Mouse (Mus musculus): ENCODE measurements around the gene Flnb.

Flnb gene

DNA sequence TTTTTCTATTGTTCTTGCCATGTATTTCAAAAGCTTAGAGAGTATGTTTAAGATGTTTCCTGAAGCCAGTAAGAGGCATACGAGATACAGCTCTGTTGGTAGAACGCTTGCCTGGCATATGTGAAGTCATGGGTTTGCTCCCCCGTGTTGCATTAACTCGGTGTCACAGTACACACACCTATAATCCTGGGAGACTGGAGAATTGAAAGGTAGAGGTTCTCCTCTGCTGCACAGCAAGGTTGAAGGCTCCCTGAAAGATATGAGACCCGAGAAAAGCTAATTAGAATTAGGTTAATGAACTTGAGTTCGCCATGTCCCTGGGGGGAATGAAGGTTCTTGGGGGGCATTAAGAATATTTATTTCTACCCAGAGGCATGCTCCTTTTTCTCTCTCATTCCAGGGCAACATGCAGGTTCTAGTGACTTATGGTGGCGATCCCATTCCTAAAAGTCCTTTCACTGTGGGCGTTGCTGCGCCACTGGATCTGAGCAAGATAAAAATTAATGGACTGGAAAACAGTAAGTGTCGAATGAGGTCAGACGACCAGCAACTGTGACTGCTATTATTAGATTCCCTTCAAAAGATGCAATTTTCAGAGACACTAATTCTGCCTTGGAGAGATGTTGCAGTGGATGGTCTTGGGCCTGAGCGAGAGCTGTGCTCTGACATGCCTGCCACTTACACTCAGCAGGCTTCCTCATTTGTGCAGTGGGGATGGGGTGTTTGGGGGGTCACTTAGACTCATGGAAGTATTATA, 83.9 kb downstream of the Flnb start:
- no peak for DNase-seq

GRCm38 (mm10) chr14:7907058-7907457, 89.3 kb downstream of the Flnb start:
- no peak for DNase-seq

- no peak for DNase-seq
Measured at GRCm38 (mm10) chr14:7909472-7909871, 91.7 kb downstream of the Flnb start.

GRCm38 (mm10) chr14:7913842-7914241, 96.1 kb downstream of the Flnb start:
- DNase-seq = no peak

- DNase-seq = no peak
Measured at GRCm38 (mm10) chr14:7914461-7914860, 96.7 kb downstream of the Flnb start.

DNA sequence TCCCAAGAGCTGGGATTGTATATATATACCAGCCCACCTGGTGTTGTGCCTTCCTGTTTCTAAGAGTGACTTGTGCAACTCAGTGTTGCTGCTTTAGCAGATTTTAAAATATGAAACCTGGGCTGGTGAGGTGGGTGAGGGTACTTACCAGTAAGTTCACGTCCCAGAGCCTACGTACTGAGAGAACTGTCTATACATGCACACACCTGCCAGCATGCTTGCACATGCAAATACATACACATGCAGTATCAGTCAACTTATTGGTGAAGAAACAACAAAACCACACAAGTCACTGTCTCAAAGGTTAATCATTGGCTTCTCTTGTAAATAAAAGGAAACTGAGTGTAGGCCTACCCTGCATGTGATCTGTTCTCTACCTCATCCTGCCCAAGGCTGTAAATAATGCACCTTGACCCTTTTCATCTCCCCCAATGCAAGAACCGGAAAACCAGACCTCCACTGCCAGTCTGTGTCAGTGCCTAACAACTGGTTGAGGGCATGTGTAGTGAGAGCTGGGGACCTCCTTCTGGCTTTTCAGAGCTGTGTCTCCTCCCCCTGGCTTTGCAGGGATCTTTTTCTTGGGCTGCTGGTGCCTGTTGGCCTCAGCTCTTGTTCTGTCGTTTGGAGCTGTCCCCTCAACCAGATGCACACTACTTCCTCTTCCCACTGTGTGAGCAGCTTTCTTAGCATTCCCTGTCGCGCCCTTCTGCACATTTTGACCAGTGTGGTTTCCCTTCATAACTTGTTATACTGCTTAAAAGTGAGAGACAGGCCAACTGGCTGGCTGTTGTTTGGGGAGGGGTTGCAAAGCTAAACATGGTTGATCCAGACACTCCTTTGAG, 100.6 kb downstream of the Flnb start:
- DNase-seq = no peak

DNA sequence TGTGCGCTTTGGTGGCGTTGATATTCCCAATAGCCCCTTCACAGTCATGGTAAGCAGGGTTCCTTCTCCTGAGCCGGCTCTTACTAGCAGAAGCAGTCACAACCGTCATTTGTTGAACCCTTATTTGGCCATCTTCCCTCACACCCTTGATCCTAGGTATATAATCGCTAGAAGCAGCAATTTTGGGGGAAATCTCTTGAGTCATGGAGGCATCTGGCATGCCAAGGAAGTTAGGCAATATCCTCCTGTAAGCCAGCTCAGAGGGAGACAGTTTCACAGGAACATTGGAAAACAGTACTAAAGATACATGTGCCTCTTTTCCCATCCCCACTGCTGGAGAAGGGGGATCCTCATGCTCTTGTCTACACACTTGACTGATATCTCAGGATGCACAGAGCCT, 101.6 kb downstream of the Flnb start:
- DNase-seq = no peak

- no peak for DNase-seq
Measured at GRCm38 (mm10) chr14:7919921-7920320, 102.2 kb downstream of the Flnb start.

GRCm38 (mm10) chr14:7921459-7921858, 103.7 kb downstream of the Flnb start:
- no peak for DNase-seq

DNA sequence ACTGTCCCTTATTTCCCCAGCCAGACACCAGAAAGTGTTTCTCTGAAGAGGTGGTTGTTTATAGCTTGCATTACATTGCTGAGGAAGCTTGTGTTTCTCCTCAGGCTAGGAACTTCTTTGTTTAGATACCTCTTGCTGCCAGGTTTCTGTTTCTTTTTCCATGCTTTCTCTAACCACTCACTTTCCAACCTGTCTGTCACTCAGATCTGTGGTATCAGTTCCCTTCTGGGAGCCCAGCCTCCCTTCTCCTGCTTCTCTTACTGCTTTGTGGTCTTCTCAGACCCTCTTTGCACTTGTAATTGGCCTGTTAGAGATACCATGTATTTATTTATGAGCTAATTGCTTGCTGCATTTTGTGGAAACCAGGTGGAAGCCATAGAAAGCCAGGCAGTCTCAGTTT, 105.9 kb downstream of the Flnb start:
- no peak for DNase-seq

DNA sequence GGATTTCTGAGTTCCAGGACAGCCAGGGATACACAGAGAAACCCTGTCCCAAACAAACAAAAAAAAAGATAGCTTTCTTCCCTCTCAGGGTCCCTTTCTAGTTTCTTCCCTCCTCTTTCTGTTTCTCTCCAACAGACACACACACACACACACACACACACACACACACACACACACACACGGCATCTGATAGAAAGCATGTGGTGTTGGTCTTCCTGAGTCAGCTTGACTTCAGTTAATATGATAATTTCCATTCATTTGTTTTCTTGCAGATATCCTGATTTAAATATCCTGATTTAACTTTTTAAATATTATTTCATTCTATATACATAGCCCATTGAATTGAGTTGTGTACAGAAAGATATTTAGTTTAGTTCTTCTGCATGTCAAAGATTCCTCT, 110.6 kb downstream of the Flnb start:
- no peak for DNase-seq

GRCm38 (mm10) chr14:7929029-7929428, 111.3 kb downstream of the Flnb start:
- no peak for DNase-seq

DNA sequence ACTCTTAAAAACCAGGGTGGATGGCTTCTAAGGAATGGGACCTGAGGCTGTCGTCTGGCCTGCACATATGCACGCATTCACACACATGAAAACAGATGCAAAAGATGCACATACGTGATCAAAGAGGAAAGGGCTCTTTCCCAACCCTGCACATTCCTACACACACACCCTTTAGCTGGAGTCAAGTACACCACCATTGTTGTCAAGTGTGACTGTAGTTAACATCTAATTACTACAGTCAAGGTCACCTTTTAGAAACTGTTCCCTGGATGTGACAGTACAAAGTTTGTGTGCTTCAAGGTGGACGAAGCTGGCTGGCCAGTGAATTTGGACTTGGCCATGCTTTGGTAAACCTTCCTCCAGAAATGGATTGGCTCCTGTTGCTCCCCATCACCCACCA, 114.4 kb downstream of the Flnb start:
- no peak for DNase-seq

DNA sequence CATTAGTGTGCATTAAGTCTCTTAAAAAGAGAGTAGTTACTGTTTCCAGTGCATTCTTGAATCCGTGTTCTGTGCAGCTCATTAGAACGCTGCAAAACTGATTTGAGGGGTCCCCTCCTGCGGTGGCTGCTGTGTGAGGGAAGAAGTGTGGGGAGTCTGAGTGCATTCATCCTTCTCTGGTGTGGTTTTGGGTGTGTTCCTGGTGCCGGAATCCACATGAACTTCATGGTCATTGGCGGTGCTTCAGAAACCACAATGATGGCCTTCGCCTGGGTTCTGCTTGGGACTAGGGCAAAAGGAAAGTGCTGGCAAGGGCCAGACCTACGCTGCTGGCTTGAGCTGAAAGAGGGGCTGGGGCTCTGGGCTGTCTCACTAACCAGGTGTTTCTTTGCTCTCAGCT, 116.4 kb downstream of the Flnb start:
- DNase-seq = no peak

DNA sequence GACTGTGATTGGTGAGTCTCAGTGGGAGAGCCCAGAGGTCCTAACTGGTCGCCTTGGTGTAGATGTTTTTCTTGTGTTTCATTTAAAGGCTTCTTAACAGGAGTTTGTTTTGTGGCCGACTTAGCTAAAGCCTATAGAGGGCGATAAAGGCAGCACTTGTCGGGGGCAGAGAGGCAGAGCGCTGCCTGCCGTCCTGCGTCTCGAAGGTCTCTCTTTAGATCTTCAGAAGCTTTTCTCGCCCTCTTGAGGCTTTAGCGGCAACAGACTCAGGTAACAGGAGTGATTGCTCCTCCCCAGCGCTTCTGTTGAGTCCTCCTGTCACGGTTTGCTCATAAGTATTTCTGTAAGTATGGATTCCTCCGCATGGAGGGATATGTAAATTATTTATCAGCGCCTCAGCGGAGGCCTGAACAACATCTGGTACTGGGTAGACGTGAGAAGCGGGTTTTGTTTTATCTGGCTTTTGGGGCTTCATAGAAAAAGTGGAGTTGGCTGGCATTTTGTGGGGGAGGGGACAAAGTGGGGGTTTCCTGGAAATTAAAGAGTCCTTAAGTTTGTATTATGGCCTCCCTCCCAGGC, 119.4 kb downstream of the Flnb start:
- DNase-seq = no peak

DNA sequence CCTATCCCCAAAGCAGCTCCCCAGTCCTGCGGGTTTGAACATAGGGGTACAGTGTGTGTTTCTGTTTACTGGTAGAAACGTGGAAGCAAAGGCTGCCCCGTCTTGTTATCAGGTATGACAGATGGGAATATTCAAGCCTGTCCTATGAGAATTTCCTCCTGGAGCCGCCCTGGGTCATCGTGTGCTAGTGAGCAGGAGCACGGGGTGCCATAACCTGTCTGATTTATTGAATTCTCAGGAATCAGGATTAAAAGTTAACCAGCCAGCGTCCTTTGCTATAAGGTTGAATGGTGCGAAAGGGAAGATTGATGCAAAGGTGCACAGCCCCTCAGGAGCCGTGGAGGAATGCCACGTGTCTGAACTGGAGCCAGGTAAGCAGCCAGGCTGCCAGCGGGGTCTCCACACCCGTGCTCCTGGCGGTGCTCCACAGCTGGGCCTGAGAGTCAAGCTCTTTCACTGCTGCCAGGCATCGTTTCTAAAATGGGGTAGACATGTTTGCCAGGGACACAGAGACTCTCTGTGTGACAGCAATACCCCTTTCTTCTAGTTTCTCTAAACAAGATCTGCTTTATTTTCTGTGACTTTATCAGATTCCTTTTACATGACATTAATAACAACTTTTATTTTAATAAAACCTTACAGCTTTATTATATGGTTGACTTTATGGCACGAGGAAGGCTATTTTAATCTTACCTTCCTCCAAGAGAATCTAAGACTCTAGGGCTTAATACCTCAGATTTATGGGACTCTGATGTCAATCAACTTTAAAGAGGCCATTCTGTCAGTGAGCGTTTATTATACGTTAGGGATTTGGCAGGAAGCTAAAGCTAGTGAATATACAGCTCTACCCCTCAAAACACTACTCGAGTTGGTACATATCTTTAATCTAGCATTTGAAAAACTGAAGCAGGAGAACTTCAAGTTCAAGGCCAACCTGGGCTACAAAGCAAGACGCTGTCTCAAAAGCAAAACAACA, 121.3 kb downstream of the Flnb start:
- no peak for DNase-seq

GRCm38 (mm10) chr14:7941413-7941812, 123.7 kb downstream of the Flnb start:
- no peak for DNase-seq

- no peak for DNase-seq
Measured at GRCm38 (mm10) chr14:7943101-7943800, 125.5 kb downstream of the Flnb start.

DNA sequence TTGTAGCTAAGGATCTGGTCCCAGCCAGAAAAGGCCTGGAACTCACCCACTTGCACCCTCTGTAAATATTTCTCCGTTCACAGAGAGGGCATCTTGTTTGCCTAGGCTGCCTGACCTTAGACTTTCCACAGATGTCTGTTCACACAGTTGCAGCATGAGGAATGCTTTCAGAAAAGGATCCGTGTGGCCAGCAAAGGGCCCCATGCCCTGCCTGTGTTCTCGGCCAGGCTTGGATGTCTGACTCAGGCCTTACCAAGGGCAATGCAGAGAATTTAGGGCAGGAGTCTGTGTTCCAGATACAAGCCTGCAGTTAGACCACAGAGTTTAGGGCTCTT, 126.0 kb downstream of the Flnb start:
- no peak for DNase-seq

GRCm38 (mm10) chr14:7944349-7945039, 126.7 kb downstream of the Flnb start:
- no peak for DNase-seq

GRCm38 (mm10) chr14:7945261-7945660, 127.5 kb downstream of the Flnb start:
- no peak for DNase-seq

GRCm38 (mm10) chr14:7951234-7951633, 133.5 kb downstream of the Flnb start:
- DNase-seq = no peak

Data from cerebellum, adult 9-10 months (tissue).